Mouse (Mus musculus): ENCODE results near the gene Cd55.

DNA sequence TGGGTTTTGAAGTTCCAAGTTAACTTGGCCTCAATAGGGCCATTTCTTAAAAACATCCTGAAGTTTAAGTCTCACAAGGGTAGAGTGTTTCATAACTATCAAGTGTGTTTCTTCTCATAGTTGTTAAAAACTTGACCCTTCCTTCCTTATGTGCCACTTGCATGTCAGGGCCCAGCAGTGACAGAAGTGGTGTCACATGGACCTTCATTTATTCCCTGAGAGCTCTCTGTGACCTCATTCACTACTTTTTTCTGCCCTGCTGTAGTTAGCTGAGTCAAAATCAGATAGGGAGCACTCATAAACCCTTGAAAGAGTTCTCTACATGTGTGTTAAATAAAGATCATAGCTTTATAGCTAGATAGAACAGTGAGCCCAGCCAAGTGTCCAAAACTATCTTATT is 1.6 kb upstream of the Cd55 start:
- no peak for TF ChIP-seq GATA1 (IDR thresholded peaks at IDR 0.05; ENCODE audit: low read length)
- no peak for TF ChIP-seq TAL1 (IDR thresholded peaks at IDR 0.05; ENCODE audit: low read length)
